Mouse (Mus musculus) midbrain, postnatal 0 days (tissue): Measurements from ENCODE around the gene Itga9. TPM values are rescaled to one million over a fixed set of nuclear protein-coding genes. Genes with fewer than 3 reads are reported as not detected.

Experiments used
- ATAC-seq: fragments of 200-750 bp; cut with Nextera tagmentation; 2 replicates; pipeline ENCODE4 v1.8.0; 2017; ENCODE audit warnings: moderate number of reproducible peaks, mild to moderate bottlenecking, moderate TSS enrichment, moderate library complexity; ENCODE audit not compliant: low FRiP score
- DNase-seq: peaks from one replicate; pipeline ENCODE4 v3.0.0-alpha.2; 2015; ENCODE audit warnings: low spot score
- H3K27ac ChIP-seq: fragments of 300-500 bp; sonication (generic); 2 replicates; pipeline ENCODE4 v1.5.1; 2014; ENCODE audit warnings: low read depth, mild to moderate bottlenecking, low read length, mixed read lengths
- H3K27me3 ChIP-seq: fragments of 300-500 bp; sonication (generic); 2 replicates; pipeline ENCODE4 v1.6.1; 2014; ENCODE audit warnings: low read length, control low read depth, mixed read lengths; ENCODE audit not compliant: insufficient read depth
- H3K36me3 ChIP-seq: fragments of 300-500 bp; sonication (generic); 2 replicates; pipeline ENCODE4 v1.6.1; 2014; ENCODE audit warnings: low read length, control low read depth, mixed read lengths; ENCODE audit not compliant: insufficient read depth
- H3K4me1 ChIP-seq: fragments of 300-500 bp; sonication (generic); 2 replicates; pipeline ENCODE4 v1.6.1; 2014; ENCODE audit warnings: mild to moderate bottlenecking, control low read depth, antibody characterized with exemption, low read length, mixed read lengths; ENCODE audit not compliant: insufficient read depth
- H3K4me2 ChIP-seq: fragments of 300-500 bp; sonication (generic); 2 replicates; pipeline ENCODE4 v1.6.1; 2014; ENCODE audit warnings: low read depth, mild to moderate bottlenecking, low read length, mixed read lengths; ENCODE audit not compliant: poor library complexity, severe bottlenecking
- H3K4me3 ChIP-seq: fragments of 300-500 bp; sonication (generic); 2 replicates; pipeline ENCODE4 v1.5.1; 2014; ENCODE audit warnings: low read depth, mild to moderate bottlenecking, low read length, moderate library complexity
- H3K9ac ChIP-seq: fragments of 300-500 bp; sonication (generic); replicated peaks from 2 replicates; pipeline ENCODE4 v1.6.1; 2014; ENCODE audit warnings: mild to moderate bottlenecking, low read length, moderate library complexity, mixed read lengths; ENCODE audit not compliant: poor library complexity, severe bottlenecking
- H3K9me3 ChIP-seq: fragments of 300-500 bp; sonication (generic); 2 replicates; pipeline ENCODE4 v1.6.1; 2016; ENCODE audit warnings: low read length, control low read depth
- CTCF ChIP-seq: IDR thresholded peaks from 2 replicates; pipeline ENCODE4 v1.5.1; 2016; ENCODE audit warnings: antibody characterized with exemption, mild to moderate bottlenecking
- WGBS: fragments of 180-500 bp; shearing (Covaris S2); extraction: QIAGEN DNeasy Blood & Tissue Kit; methylation state at CpG from one replicate; pipeline ENCODE4 v1.1.7; 2014; 5-methylcytosine and 5-hydroxymethylcytosine counted together
- polyA plus RNA-seq: library from polyadenylated mRNA; unstranded; fragments of >200 nt; fragmentation: Nextera tagmentation; extraction: Ambion mirVana; gene quantifications from 2 replicates; pipeline ENCODE4 v1.2.1, GENCODE M21; 2015
- total RNA-seq: library from RNA; depleted of rRNA; stranded (reverse); fragments of >200 nt; gene quantifications from 2 replicates; pipeline ENCODE4 v1.2.3, GENCODE M21; 2014

The Itga9 gene
- total and polyA plus RNA-seq, 2 experiments from 2014 or later = 1.1 to 8.2 TPM

DNA sequence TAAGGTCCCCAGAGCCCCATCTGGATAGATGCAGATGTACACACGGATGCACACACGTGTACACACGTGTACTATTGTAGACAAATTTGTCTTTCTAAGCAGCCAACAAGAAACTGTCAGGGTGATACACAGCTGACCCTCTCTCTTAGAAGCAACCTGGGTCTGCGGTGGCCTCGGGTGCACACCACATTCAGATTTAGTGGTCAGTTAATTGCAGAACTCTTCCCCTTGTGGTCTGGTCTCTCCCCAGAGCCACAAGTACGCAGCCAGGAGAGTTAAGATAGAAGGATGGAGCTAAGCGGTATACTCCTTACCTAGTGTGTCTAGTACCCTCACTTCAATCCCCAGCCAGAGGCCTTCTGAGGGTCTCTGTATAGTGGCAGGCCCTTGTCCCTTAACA, 276.7 kb downstream of the Itga9 start:
- H3K4me2 ChIP-seq = no peak overlapping the region
- H3K27ac ChIP-seq = no peak overlapping the region
- ATAC-seq (no peak), DNase-seq (no peak)
- H3K4me1 ChIP-seq = no peaks in the 10 kb centered on the region
- H3K27me3 ChIP-seq = no peaks in the 10 kb centered on the region
- no peak for TF ChIP-seq CTCF
- no peak overlapping the region for H3K4me3 ChIP-seq
- H3K9ac ChIP-seq = no peak overlapping the region
- 94% methylated on average over 7 of the region's 7 CpGs for WGBS
- no peaks in the 10 kb centered on the region for H3K9me3 ChIP-seq
- H3K36me3 ChIP-seq = no peaks in the 10 kb centered on the region

DNA sequence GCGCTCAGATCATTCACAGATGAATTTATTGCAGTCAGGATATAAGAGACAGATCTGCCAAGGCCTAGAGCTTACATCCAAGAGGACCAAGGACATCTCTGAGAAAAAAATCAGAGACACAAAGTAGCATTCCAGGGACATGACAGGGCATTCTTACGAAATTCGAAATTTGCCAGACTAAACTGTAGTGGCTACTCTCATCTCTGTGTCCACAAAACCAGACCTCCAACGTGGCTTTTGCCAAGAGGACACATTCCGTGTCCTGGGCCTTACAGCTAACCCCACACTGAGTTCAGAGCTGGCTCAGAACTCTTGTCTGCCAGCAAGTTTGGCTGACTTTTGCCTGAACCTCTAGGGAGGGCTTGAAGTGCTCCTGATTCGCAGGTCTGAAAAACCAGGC, 279.3 kb downstream of the Itga9 start:
- no peak for ATAC-seq
- 79% methylated on average over 6 of the region's 6 CpGs for WGBS

DNA sequence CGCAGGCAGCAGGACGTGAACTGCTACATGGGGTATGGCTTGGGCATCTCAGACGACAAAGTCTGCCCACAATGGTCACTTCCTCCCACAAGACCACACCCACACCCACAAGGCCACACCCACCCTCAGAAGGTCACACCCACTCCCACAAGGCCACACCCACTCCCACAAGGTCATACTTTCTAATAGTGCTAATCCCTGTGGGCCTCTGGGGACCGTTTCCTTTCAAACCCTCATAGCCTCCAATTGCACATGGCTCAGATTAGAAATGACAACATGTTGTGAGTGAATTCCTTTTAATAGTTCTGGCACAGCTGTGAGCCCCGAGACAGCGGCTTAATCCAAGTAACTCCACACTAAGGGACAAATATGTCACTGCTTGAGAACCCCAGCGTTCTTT, 280.7 kb downstream of the Itga9 start:
- whole genome bisulfite sequencing = 78% methylated on average over 7 of the region's 7 CpGs
- no peak overlapping the region for H3K4me3 ChIP-seq
- no peaks in the 10 kb centered on the region for H3K4me1 ChIP-seq
- no peak for TF ChIP-seq CTCF
- no peak overlapping the region for H3K9ac ChIP-seq
- H3K9me3 ChIP-seq = no peaks in the 10 kb centered on the region
- ATAC-seq = no peak
- no peak overlapping the region for H3K27ac ChIP-seq
- no peak for DNase-seq
- no peaks in the 10 kb centered on the region for H3K27me3 ChIP-seq
- H3K4me2 ChIP-seq = no peak overlapping the region
- H3K36me3 ChIP-seq = no peaks in the 10 kb centered on the region

More for the DNA sequence above, 279.3 kb downstream of the Itga9 start:
- Histone ChIP-seq H3K9me3 (no peaks in the 10 kb centered on the region), H3K27me3 (no peaks in the 10 kb centered on the region), H3K36me3 (no peaks in the 10 kb centered on the region), H3K9ac (no peak overlapping the region), H3K4me2 (no peak overlapping the region), H3K4me1 (no peaks in the 10 kb centered on the region), H3K27ac (no peak overlapping the region), H3K4me3 (no peak overlapping the region)
- DNase-seq = no peak
- no peak for TF ChIP-seq CTCF

DNA sequence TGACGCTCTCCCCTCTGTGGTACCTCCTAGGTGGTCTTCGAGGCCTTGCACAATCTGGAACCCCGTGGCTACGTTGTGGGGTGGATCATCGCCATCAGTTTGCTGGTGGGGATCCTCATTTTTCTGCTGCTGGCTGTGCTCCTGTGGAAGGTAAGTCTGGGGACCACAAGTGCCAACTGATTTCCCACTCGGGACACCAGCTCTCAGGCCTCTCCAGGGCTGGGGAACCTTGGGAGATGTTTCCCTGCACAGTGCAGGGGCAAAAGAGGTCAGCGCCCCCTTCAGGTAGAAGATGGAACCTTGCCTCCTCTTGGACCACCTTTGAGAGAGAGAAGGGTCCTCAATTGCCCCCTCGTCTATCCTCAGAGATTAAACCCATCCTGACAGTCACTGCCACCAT, 281.2 kb downstream of the Itga9 start:
- no peak for DNase-seq
- H3K27ac ChIP-seq = no peak overlapping the region
- no peaks in the 10 kb centered on the region for H3K36me3 ChIP-seq
- ATAC-seq = no peak
- H3K4me3 ChIP-seq = no peak overlapping the region
- H3K9me3 ChIP-seq = no peaks in the 10 kb centered on the region
- no peaks in the 10 kb centered on the region for H3K4me1 ChIP-seq
- H3K4me2 ChIP-seq = no peak overlapping the region
- H3K9ac ChIP-seq = no peak overlapping the region
- no peaks in the 10 kb centered on the region for H3K27me3 ChIP-seq
- 81% methylated on average over 8 of the region's 8 CpGs for WGBS
- 0 out of 2 replicates have a peak, but pooled peaks have one; percentile 15 for TF ChIP-seq CTCF

DNA sequence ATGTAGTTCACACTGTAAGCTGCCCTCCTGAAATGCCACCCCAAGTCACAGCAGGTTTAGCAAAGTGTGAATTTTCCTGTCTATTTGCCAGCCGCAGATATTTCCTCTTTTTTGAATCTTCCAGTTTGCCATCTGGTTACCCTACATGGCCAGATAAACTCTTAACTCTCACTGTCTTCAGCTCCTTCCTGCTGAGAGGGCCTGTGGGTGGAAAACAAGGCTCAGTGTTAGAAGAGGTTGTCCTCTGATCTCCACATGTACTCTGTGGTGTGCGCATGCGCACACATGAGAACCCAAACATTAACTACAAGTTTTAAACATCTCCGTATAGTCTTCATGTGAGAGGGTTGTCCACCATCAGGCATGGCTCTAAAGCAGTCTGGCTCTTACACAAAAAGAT, 283.7 kb downstream of the Itga9 start:
- 85% methylated on average over 4 of the region's 4 CpGs for WGBS
- H3K9me3 ChIP-seq = no peaks in the 10 kb centered on the region

DNA sequence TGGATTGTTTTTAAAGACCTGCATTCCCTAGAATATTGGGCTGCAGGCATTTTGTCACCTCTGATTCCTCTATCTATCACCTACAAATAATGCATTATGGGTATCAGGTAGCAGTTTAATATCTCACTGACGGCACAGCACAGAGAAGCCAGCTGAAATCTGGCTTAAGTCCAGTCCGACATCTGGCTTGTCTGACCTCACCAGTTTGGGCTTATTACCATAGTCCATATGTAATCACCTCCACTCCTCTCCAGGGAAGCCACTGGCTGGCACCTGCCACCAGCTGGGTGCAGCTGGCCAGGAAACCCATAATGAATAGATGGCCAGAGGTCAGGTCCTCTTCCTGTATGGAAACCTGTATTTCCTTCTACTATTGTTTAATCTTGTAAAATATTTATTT, 284.2 kb downstream of the Itga9 start:
- Histone ChIP-seq H3K4me2 (no peak overlapping the region), H3K9me3 (no peaks in the 10 kb centered on the region), H3K4me1 (no peaks in the 10 kb centered on the region), H3K4me3 (no peak overlapping the region), H3K9ac (no peak overlapping the region), H3K27ac (no peak overlapping the region), H3K36me3 (no peaks in the 10 kb centered on the region), H3K27me3 (no peaks in the 10 kb centered on the region)
- ATAC-seq = no peak
- 69% methylated on average over 2 of the region's 2 CpGs for WGBS
- DNase-seq = peak; percentile 29
- TF ChIP-seq CTCF = no peak

More for the DNA sequence above, 283.7 kb downstream of the Itga9 start:
- Histone ChIP-seq H3K4me2 (no peak overlapping the region), H3K27me3 (no peaks in the 10 kb centered on the region), H3K36me3 (no peaks in the 10 kb centered on the region), H3K9ac (no peak overlapping the region), H3K4me1 (no peaks in the 10 kb centered on the region), H3K4me3 (no peak overlapping the region), H3K27ac (no peak overlapping the region)
- ATAC-seq (no peak), DNase-seq (no peak)
- no peak for TF ChIP-seq CTCF

DNA sequence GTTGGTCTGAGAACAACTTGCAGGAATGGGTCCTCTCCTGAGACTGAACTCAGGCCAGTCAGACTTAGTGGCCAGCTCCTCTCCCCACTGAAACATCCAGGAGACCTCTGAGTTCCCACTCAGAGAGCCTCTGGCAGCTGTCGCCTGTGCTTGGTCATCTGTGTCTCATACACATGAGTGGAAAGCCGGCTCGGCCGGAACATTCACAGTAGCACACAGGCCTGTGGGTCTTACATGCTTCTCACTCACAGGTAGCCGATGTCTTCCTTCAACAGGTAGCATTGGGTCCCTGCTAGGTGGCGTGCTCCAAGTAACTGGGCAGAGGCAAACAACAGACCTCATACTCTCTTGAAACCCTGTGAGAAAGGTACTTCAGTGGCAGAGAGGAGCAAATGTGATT, 284.6 kb downstream of the Itga9 start:
- H3K4me2 ChIP-seq = no peak overlapping the region
- no peaks in the 10 kb centered on the region for H3K4me1 ChIP-seq
- TF ChIP-seq CTCF = no peak
- 83% methylated on average over 6 of the region's 6 CpGs for WGBS
- H3K36me3 ChIP-seq = no peaks in the 10 kb centered on the region
- H3K27ac ChIP-seq = no peak overlapping the region
- DNase-seq (no peak), ATAC-seq (no peak)
- no peak overlapping the region for H3K4me3 ChIP-seq
- no peaks in the 10 kb centered on the region for H3K9me3 ChIP-seq
- no peaks in the 10 kb centered on the region for H3K27me3 ChIP-seq
- no peak overlapping the region for H3K9ac ChIP-seq
